Comparison of ENCODE assay signal across 18 mouse cellular contexts in genomic region chr6:54277234-54277633, GRCm38 (mm10). TPM values are rescaled to one million over a fixed set of nuclear protein-coding genes. Genes with fewer than 3 reads are reported as not detected.
DNase-seq lines count a peak whose midpoint lies in the region; ATAC-seq and TF ChIP-seq lines count a peak whose summit lies in the region.
"Had no signal": no experiment of that assay in that cellular context is flagged by ENCODE, and none has a peak within 500 bp of the region (broad histone marks: within the 10 kb centered on the region; RNA-seq: fewer than 3 reads in every experiment).

No protein-coding gene starts in this region.

- TF ChIP-seq CTCF in hindbrain, postnatal 0 days (IDR thresholded peaks at IDR 0.05; ENCODE audit: low read depth): no peak

- no peak overlapping the region for H3K4me2 ChIP-seq in hindbrain, postnatal 0 days (ENCODE audit: low read depth, low read length)
- no peak overlapping the region for H3K4me2 ChIP-seq in hindbrain, embryonic 14.5 days (replicated peaks)
- H3K4me2 ChIP-seq in midbrain, embryonic 15.5 days: no peak overlapping the region
- no peak overlapping the region for H3K4me2 ChIP-seq in embryonic facial prominence, embryonic 14.5 days (ENCODE audit: low read depth, low read length)
- H3K4me2 ChIP-seq: embryonic facial prominence, embryonic 13.5 days; liver, embryonic 11.5 days had no signal

- H3K4me3 ChIP-seq in hindbrain, postnatal 0 days (ENCODE audit: low read length): no peak overlapping the region
- H3K4me3 ChIP-seq in hindbrain, embryonic 14.5 days (replicated peaks; ENCODE audit: low read length): no peak overlapping the region
- no peak overlapping the region for H3K4me3 ChIP-seq in midbrain, embryonic 10.5 days
- H3K4me3 ChIP-seq in midbrain, embryonic 15.5 days: no peak overlapping the region
- H3K4me3 ChIP-seq in embryonic facial prominence, embryonic 14.5 days (ENCODE audit: low read depth, low read length): no peak overlapping the region
- H3K4me3 ChIP-seq: embryonic facial prominence, embryonic 13.5 days had no signal

- WGBS in hindbrain, postnatal 0 days: 67% methylated on average over 4 of the region's 4 CpGs
- WGBS in hindbrain, embryonic 14.5 days: 85% methylated on average over 4 of the region's 4 CpGs
- 88% methylated on average over 4 of the region's 4 CpGs for WGBS in midbrain, embryonic 10.5 days
- 79% methylated on average over 4 of the region's 4 CpGs for WGBS in midbrain, embryonic 15.5 days
- 67% methylated on average over 4 of the region's 4 CpGs for WGBS in embryonic facial prominence, embryonic 14.5 days

- no peak for DNase-seq in hindbrain, postnatal 0 days (ENCODE audit: low spot score)
- no peak for DNase-seq in hindbrain, embryonic 14.5 days (ENCODE audit: low spot score)
- DNase-seq in midbrain, embryonic 10.5 days (ENCODE audit: low spot score): no peak
- peak; percentile 71 for DNase-seq in brain, adult 2 months (ENCODE audit: low read depth, low spot score)
- no peak for DNase-seq in embryonic facial prominence, embryonic 14.5 days (ENCODE audit: low spot score)
- no peak for DNase-seq in Muller cell, postnatal 12 days (ENCODE audit: inconsistent ontology term)
- no peak for DNase-seq in urinary bladder, postnatal 25 days (ENCODE audit: low spot score)
- DNase-seq: adrenal gland, postnatal 36 days; cerebellum, adult 8-10 months; lung, adult 18-20 months; lung, postnatal 14 days; thymus, adult 2 months had no signal

- H3K9ac ChIP-seq in hindbrain, postnatal 0 days (replicated peaks; ENCODE audit: low read length): no peak overlapping the region
- H3K9ac ChIP-seq in hindbrain, embryonic 14.5 days: no peak overlapping the region
- no peak overlapping the region for H3K9ac ChIP-seq in midbrain, embryonic 15.5 days
- no peak overlapping the region for H3K9ac ChIP-seq in embryonic facial prominence, embryonic 14.5 days (ENCODE audit: low read depth, low read length)
- H3K9ac ChIP-seq: embryonic facial prominence, embryonic 13.5 days had no signal

- H3K27ac ChIP-seq in hindbrain, postnatal 0 days: no peak overlapping the region
- no peak overlapping the region for H3K27ac ChIP-seq in hindbrain, embryonic 14.5 days
- H3K27ac ChIP-seq in midbrain, embryonic 10.5 days (replicated peaks): peak overlapping the region; percentile 50
- H3K27ac ChIP-seq in midbrain, embryonic 15.5 days: no peak overlapping the region
- H3K27ac ChIP-seq in embryonic facial prominence, embryonic 14.5 days (replicated peaks; ENCODE audit: low read depth, low read length): 0 out of 2 replicates have a peak overlapping the region, but pooled peaks have one; percentile 5
- H3K27ac ChIP-seq: embryonic facial prominence, embryonic 13.5 days had no signal

- no peaks in the 10 kb centered on the region for H3K27me3 ChIP-seq in hindbrain, postnatal 0 days (ENCODE audit: insufficient read depth, low read length)
- H3K27me3 ChIP-seq in hindbrain, embryonic 14.5 days (ENCODE audit: control insufficient read depth, insufficient read depth, low read length): no peaks in the 10 kb centered on the region
- 0 out of 2 replicates have a peak, but pooled peaks cover 6% of the 10 kb centered on the region for H3K27me3 ChIP-seq in midbrain, embryonic 10.5 days (ENCODE audit: low read depth, poor library complexity, severe bottlenecking)
- H3K27me3 ChIP-seq in midbrain, embryonic 15.5 days (replicated peaks): no peaks in the 10 kb centered on the region
- H3K27me3 ChIP-seq in embryonic facial prominence, embryonic 14.5 days (replicated peaks; ENCODE audit: control insufficient read depth, insufficient read depth, low read length): no peaks in the 10 kb centered on the region
- H3K27me3 ChIP-seq: embryonic facial prominence, embryonic 13.5 days had no signal

- ATAC-seq in hindbrain, postnatal 0 days: peak; percentile 51
- ATAC-seq in hindbrain, embryonic 14.5 days (ENCODE audit: low FRiP score): no peak
- no peak for ATAC-seq in midbrain, embryonic 15.5 days (replicated peaks)
- no peak; the same call in 1 of the 2 replicates for ATAC-seq in embryonic facial prominence, embryonic 14.5 days (ENCODE audit: low read depth)
- ATAC-seq: inflammation-experienced regulatory T-cells, adult 6 months had no signal

- no peaks in the 10 kb centered on the region for H3K9me3 ChIP-seq in hindbrain, postnatal 0 days (ENCODE audit: low read length)
- H3K9me3 ChIP-seq in hindbrain, embryonic 14.5 days (ENCODE audit: control insufficient read depth, low read length): no peaks in the 10 kb centered on the region
- H3K9me3 ChIP-seq in midbrain, embryonic 10.5 days (replicated peaks): 0 out of 2 replicates have a peak, but pooled peaks cover 3% of the 10 kb centered on the region
- H3K9me3 ChIP-seq in midbrain, embryonic 15.5 days: no peaks in the 10 kb centered on the region
- H3K9me3 ChIP-seq in embryonic facial prominence, embryonic 14.5 days (ENCODE audit: control insufficient read depth, low read length): no peaks in the 10 kb centered on the region
- H3K9me3 ChIP-seq: embryonic facial prominence, embryonic 13.5 days had no signal

- H3K4me1 ChIP-seq in hindbrain, postnatal 0 days (ENCODE audit: insufficient read depth, low read length): peaks cover 4% of the 10 kb centered on the region
- peaks cover 11% of the 10 kb centered on the region; the same call in 1 of the 2 replicates for H3K4me1 ChIP-seq in hindbrain, embryonic 14.5 days (replicated peaks; ENCODE audit: control insufficient read depth, insufficient read depth, low read length)
- H3K4me1 ChIP-seq in midbrain, embryonic 10.5 days: peaks cover 67% of the 10 kb centered on the region
- peaks cover 5% of the 10 kb centered on the region; the same call in 1 of the 2 replicates for H3K4me1 ChIP-seq in midbrain, embryonic 15.5 days
- peaks cover 22% of the 10 kb centered on the region for H3K4me1 ChIP-seq in embryonic facial prominence, embryonic 14.5 days (ENCODE audit: control insufficient read depth, insufficient read depth, low read length)

- no peaks in the 10 kb centered on the region for H3K36me3 ChIP-seq in hindbrain, postnatal 0 days (ENCODE audit: insufficient read depth, low read length)
- H3K36me3 ChIP-seq in hindbrain, embryonic 14.5 days (replicated peaks; ENCODE audit: control insufficient read depth, insufficient read depth): no peaks in the 10 kb centered on the region
- no peaks in the 10 kb centered on the region for H3K36me3 ChIP-seq in midbrain, embryonic 10.5 days
- no peaks in the 10 kb centered on the region for H3K36me3 ChIP-seq in midbrain, embryonic 15.5 days (replicated peaks)
- no peaks in the 10 kb centered on the region for H3K36me3 ChIP-seq in embryonic facial prominence, embryonic 14.5 days (ENCODE audit: control insufficient read depth, insufficient read depth, low read length)
- H3K36me3 ChIP-seq: embryonic facial prominence, embryonic 13.5 days; G1E had no signal

RNA-seq across cellular contexts. Expression of gene Prr15, which starts 48.4 kb away (rescaled TPM):
- 0.37 and 1.3 TPM in 2 replicates for total RNA-seq in hindbrain, postnatal 0 days (2014; rRNA removed)
- polyA plus RNA-seq in hindbrain, postnatal 0 days (2015; fragmentation: Nextera tagmentation; extraction: Ambion mirVana): 1.4 and 1.8 TPM in 2 replicates
- polyA plus RNA-seq in hindbrain, embryonic 14.5 days (2014; fragmentation: Nextera tagmentation; extraction: Ambion mirVana): 1.1 and 1.6 TPM in 2 replicates
- 0.96 and 1.1 TPM in 2 replicates for polyA plus RNA-seq in midbrain, embryonic 10.5 days (2016; fragmentation: Nextera tagmentation; extraction: Ambion mirVana)
- polyA plus RNA-seq in midbrain, embryonic 15.5 days (2015; fragmentation: Nextera tagmentation; extraction: Ambion mirVana): 1.3 and 1.5 TPM in 2 replicates
- polyA plus RNA-seq in embryonic facial prominence, embryonic 14.5 days (2014; fragmentation: Nextera tagmentation; extraction: Ambion mirVana): 2.7 and 4.5 TPM in 2 replicates
- total RNA-seq: common myeloid progenitor, adult 5-6 weeks had no signal
- polyA plus RNA-seq: G1E had no signal

Comparison
In these comparisons a context has a peak if more than half of its experiments do, and no peak if none do; other contexts are left out.
1. H3K27ac ChIP-seq: peak in midbrain, embryonic 10.5 days (single experiment) and embryonic facial prominence, embryonic 14.5 days (single experiment); none in hindbrain, postnatal 0 days (single experiment), hindbrain, embryonic 14.5 days (single experiment) and midbrain, embryonic 15.5 days (single experiment).